ENCODE assay signal across 16 mouse cellular contexts in genomic region chr1:90509371-90509770, GRCm38 (mm10).
DNase-seq lines count a peak whose midpoint lies in the region; ATAC-seq and TF ChIP-seq lines count a peak whose summit lies in the region.
"Had no signal": no experiment of that assay in that cellular context is flagged by ENCODE, and none has a peak within 500 bp of the region (broad histone marks: within the 10 kb centered on the region; RNA-seq: fewer than 3 reads in every experiment).

No protein-coding gene starts in this region.

- DNase-seq in gastrocnemius, postnatal 25 days: peak; percentile 59
- no peak for DNase-seq in gastrocnemius, postnatal 4 days (ENCODE audit: low spot score in 2 of 2)
- peak; percentile 32 for DNase-seq in kidney, postnatal 14 days
- no peak for DNase-seq in midbrain, embryonic 10.5 days (ENCODE audit: low spot score)
- DNase-seq in midbrain, postnatal 0 days (ENCODE audit: low spot score): no peak
- DNase-seq in yolk sac, embryonic 10.5 days (ENCODE audit: low spot score): no peak
- DNase-seq: cerebellum, adult 9-10 months; thymus, postnatal 25 days had no signal

- H3K9me3 ChIP-seq in kidney, embryonic 15.5 days (replicated peaks): no peaks in the 10 kb centered on the region
- no peaks in the 10 kb centered on the region for H3K9me3 ChIP-seq in midbrain, embryonic 10.5 days (replicated peaks)
- H3K9me3 ChIP-seq in midbrain, postnatal 0 days (ENCODE audit: low read length): no peaks in the 10 kb centered on the region
- H3K9me3 ChIP-seq: hindbrain, embryonic 15.5 days; limb, embryonic 10.5 days; midbrain, embryonic 13.5 days had no signal

- H3K27ac ChIP-seq in kidney, embryonic 15.5 days: no peak overlapping the region
- 0 out of 2 replicates have a peak overlapping the region, but pooled peaks have one; percentile 17 for H3K27ac ChIP-seq in midbrain, embryonic 10.5 days (replicated peaks)
- no peak overlapping the region for H3K27ac ChIP-seq in midbrain, postnatal 0 days (ENCODE audit: low read depth, low read length)
- H3K27ac ChIP-seq: hindbrain, embryonic 15.5 days; limb, embryonic 10.5 days; liver, embryonic 14.5 days; macrophage; midbrain, embryonic 13.5 days; stomach, postnatal 0 days had no signal

- H3K4me2 ChIP-seq in kidney, embryonic 15.5 days: no peak overlapping the region
- no peak overlapping the region for H3K4me2 ChIP-seq in midbrain, postnatal 0 days (ENCODE audit: low read depth, low read length, poor library complexity, severe bottlenecking)
- H3K4me2 ChIP-seq: hindbrain, embryonic 15.5 days; midbrain, embryonic 13.5 days had no signal

- ATAC-seq in kidney, embryonic 15.5 days (replicated peaks; ENCODE audit: low FRiP score): no peak
- no peak for ATAC-seq in midbrain, postnatal 0 days (ENCODE audit: low FRiP score)
- ATAC-seq: intestine, postnatal 0 days; midbrain, embryonic 13.5 days had no signal

- H3K9ac ChIP-seq in kidney, embryonic 15.5 days: no peak overlapping the region
- H3K9ac ChIP-seq in midbrain, postnatal 0 days (replicated peaks; ENCODE audit: low read length, poor library complexity, severe bottlenecking): no peak overlapping the region
- H3K9ac ChIP-seq: hindbrain, embryonic 15.5 days; liver, embryonic 14.5 days; midbrain, embryonic 13.5 days had no signal

- H3K4me1 ChIP-seq in kidney, embryonic 15.5 days: peaks cover 11% of the 10 kb centered on the region
- peaks cover 22% of the 10 kb centered on the region for H3K4me1 ChIP-seq in midbrain, embryonic 10.5 days
- H3K4me1 ChIP-seq in midbrain, postnatal 0 days (ENCODE audit: insufficient read depth, low read length): no peaks in the 10 kb centered on the region
- H3K4me1 ChIP-seq: hindbrain, embryonic 15.5 days had no signal

- no peaks in the 10 kb centered on the region for H3K27me3 ChIP-seq in kidney, embryonic 15.5 days
- no peaks in the 10 kb centered on the region for H3K27me3 ChIP-seq in midbrain, embryonic 10.5 days (ENCODE audit: low read depth, poor library complexity, severe bottlenecking)
- no peaks in the 10 kb centered on the region for H3K27me3 ChIP-seq in midbrain, postnatal 0 days (ENCODE audit: insufficient read depth, low read length)
- H3K27me3 ChIP-seq: hindbrain, embryonic 15.5 days; midbrain, embryonic 13.5 days had no signal

- WGBS in kidney, embryonic 15.5 days: 81% methylated on average over 7 of the region's 7 CpGs
- 87% methylated on average over 7 of the region's 7 CpGs for WGBS in midbrain, embryonic 10.5 days
- WGBS in midbrain, postnatal 0 days: 77% methylated on average over 7 of the region's 7 CpGs

- H3K4me3 ChIP-seq in kidney, embryonic 15.5 days (replicated peaks): no peak overlapping the region
- H3K4me3 ChIP-seq in midbrain, embryonic 10.5 days: no peak overlapping the region
- H3K4me3 ChIP-seq in midbrain, postnatal 0 days (ENCODE audit: low read depth, low read length): no peak overlapping the region
- H3K4me3 ChIP-seq: hindbrain, embryonic 15.5 days; limb, embryonic 10.5 days; midbrain, embryonic 13.5 days had no signal

- TF ChIP-seq CTCF in midbrain, postnatal 0 days (IDR thresholded peaks at IDR 0.05): no peak

- no peaks in the 10 kb centered on the region for H3K36me3 ChIP-seq in kidney, embryonic 15.5 days
- H3K36me3 ChIP-seq in midbrain, embryonic 10.5 days: no peaks in the 10 kb centered on the region
- H3K36me3 ChIP-seq in midbrain, postnatal 0 days (ENCODE audit: insufficient read depth, low read length): no peaks in the 10 kb centered on the region
- H3K36me3 ChIP-seq: hindbrain, embryonic 15.5 days; limb, embryonic 10.5 days; midbrain, embryonic 13.5 days had no signal

Comparison
In these comparisons a context has a peak if more than half of its experiments do, and no peak if none do; other contexts are left out.
1. DNase-seq: peak in gastrocnemius, postnatal 25 days (single experiment) and kidney, postnatal 14 days (single experiment); none in gastrocnemius, postnatal 4 days (0 of 2), midbrain, embryonic 10.5 days (single experiment), midbrain, postnatal 0 days (single experiment) and yolk sac, embryonic 10.5 days (single experiment).